Mouse (Mus musculus) heart, postnatal 0 days (tissue): Measurements from ENCODE around the gene Gm10681.

Experiments used
- CTCF ChIP-seq: IDR thresholded peaks from 2 replicates; pipeline ENCODE4 v1.5.1; 2016; ENCODE audit warnings: antibody characterized with exemption, control low read depth, low read depth
- EP300 ChIP-seq: IDR thresholded peaks from 2 replicates; pipeline ENCODE4 v1.6.1; 2016; ENCODE audit warnings: antibody characterized with exemption, low read depth

GRCm38 (mm10) chr3:98587721-98588120 lies 886 bp downstream of the Gm10681 start:
- TF ChIP-seq CTCF (no peak), EP300 (no peak)
